Mouse (Mus musculus) testis, adult 2 months (tissue): Measurements from ENCODE around the gene Fat3.

Source experiments
- CTCF ChIP-seq: fragments of 200-500 bp; IDR thresholded peaks from 2 replicates; pipeline ENCODE4 v1.5.1; 2012; ENCODE audit warnings: low read depth, mild to moderate bottlenecking, inconsistent platforms, low read length, moderate library complexity; ENCODE audit not compliant: control insufficient read depth, insufficient read depth, insufficient replicate concordance
- POLR2A ChIP-seq: fragments of 200-500 bp; IDR thresholded peaks from 2 replicates; pipeline ENCODE4 v1.6.1; 2012; ENCODE audit warnings: low read depth, mild to moderate bottlenecking, inconsistent platforms, low read length, moderate library complexity; ENCODE audit not compliant: control insufficient read depth

DNA sequence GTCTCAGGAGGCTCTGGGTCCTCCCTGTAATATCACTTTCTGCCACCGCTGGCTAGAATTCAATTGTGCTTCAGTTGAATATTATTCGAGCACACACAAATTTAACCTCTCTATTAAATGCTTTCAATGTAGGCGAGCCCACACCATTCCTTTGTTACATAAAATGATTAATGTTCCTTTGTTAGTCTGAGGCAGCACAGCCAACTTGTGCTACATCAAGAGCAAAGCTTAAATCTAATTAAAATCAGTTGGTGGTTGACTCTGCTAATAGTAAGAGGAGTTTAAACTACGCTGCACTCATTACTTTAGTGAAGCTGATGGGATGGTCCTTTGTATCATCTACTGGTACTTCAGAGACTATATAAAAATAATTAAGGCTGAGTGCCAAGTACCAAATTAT, 506.9 kb downstream of the Fat3 start:
- no peak for TF ChIP-seq CTCF
- no peak for TF ChIP-seq POLR2A
